Mouse (Mus musculus): ENCODE data around the gene Olfr1331. TPM values are rescaled to one million over a fixed set of nuclear protein-coding genes. Genes with fewer than 3 reads are reported as not detected.
"Not testable (repeated sequence)": the region's sequence is repeated elsewhere in the genome, so short reads cannot be mapped to it uniquely, and the experiment has no call there.

Gene Olfr1331
- polyA plus RNA-seq, 2 experiments: not detected

- no peak for TF ChIP-seq POLR2A (IDR thresholded peaks at IDR 0.05; ENCODE audit: borderline replicate concordance, extremely low read depth, insufficient read depth, insufficient read length)
- H3K9me3 ChIP-seq (ENCODE audit: control insufficient read depth, low read length): no peaks in the 10 kb centered on the region
- no peaks in the 10 kb centered on the region for H3K4me1 ChIP-seq (ENCODE audit: control insufficient read depth, insufficient read depth, low read length)
- H3K36me3 ChIP-seq (ENCODE audit: control insufficient read depth, insufficient read depth, low read length): no peaks in the 10 kb centered on the region
- H3K27me3 ChIP-seq (ENCODE audit: control insufficient read depth, insufficient read depth, low read length): no peaks in the 10 kb centered on the region
- DNase-seq (ENCODE audit: low spot score) (no peak), ATAC-seq (ENCODE audit: low FRiP score, low read depth) (no peak)
- WGBS: 79% methylated on average over 1 of the region's 1 CpGs
- no peak within 1 kb of the TSS for H3K27ac ChIP-seq (replicated peaks; ENCODE audit: low read depth, low read length)
- no peak within 1 kb of the TSS for H3K4me2 ChIP-seq (replicated peaks; ENCODE audit: low read depth, low read length, severe bottlenecking)
- H3K4me3 ChIP-seq (replicated peaks; ENCODE audit: low read length): no peak within 1 kb of the TSS
- H3K9ac ChIP-seq (ENCODE audit: low read depth, low read length, severe bottlenecking): no peak within 1 kb of the TSS
These were observed 23.8 kb downstream of the Olfr1331 start, which contains the start of gene Olfr1330 for GRCm38 (mm10) chr4:118888297-118888696. Gene Olfr1330 (plus strand): TSS chr4:118888597.

- H3K4me2 ChIP-seq (replicated peaks; ENCODE audit: low read depth, low read length, severe bottlenecking): no peak overlapping the region
- no peaks in the 10 kb centered on the region for H3K4me1 ChIP-seq (ENCODE audit: control insufficient read depth, insufficient read depth, low read length)
- H3K9me3 ChIP-seq (ENCODE audit: control insufficient read depth, low read length): no peaks in the 10 kb centered on the region
- no peaks in the 10 kb centered on the region for H3K36me3 ChIP-seq (ENCODE audit: control insufficient read depth, insufficient read depth, low read length)
- no peaks in the 10 kb centered on the region for H3K27me3 ChIP-seq (ENCODE audit: control insufficient read depth, insufficient read depth, low read length)
- no peak for TF ChIP-seq POLR2A (IDR thresholded peaks at IDR 0.05; ENCODE audit: borderline replicate concordance, extremely low read depth, insufficient read depth, insufficient read length)
- WGBS: 63% methylated on average over 2 of the region's 2 CpGs
- DNase-seq (ENCODE audit: low spot score) (peak; percentile 21), ATAC-seq (ENCODE audit: low FRiP score, low read depth) (no peak)
- no peak overlapping the region for H3K27ac ChIP-seq (replicated peaks; ENCODE audit: low read depth, low read length)
- no peak overlapping the region for H3K4me3 ChIP-seq (replicated peaks; ENCODE audit: low read length)
- H3K9ac ChIP-seq (ENCODE audit: low read depth, low read length, severe bottlenecking): no peak overlapping the region
These were observed 37.5 kb downstream of the Olfr1331 start for GRCm38 (mm10) chr4:118901981-118902380.

GRCm38 (mm10) chr4:118917365-118917764 lies 52.9 kb downstream of the Olfr1331 start, which contains the start of gene Olfr1329:
Gene Olfr1329 (minus strand): TSS chr4:118917465.
- H3K36me3 ChIP-seq (ENCODE audit: control insufficient read depth, insufficient read depth, low read length); H3K4me1 ChIP-seq (ENCODE audit: control insufficient read depth, insufficient read depth, low read length); H3K4me3 ChIP-seq (replicated peaks; ENCODE audit: low read length); H3K27ac ChIP-seq (replicated peaks; ENCODE audit: low read depth, low read length); H3K9me3 ChIP-seq (ENCODE audit: control insufficient read depth, low read length); ATAC-seq (ENCODE audit: low FRiP score, low read depth); DNase-seq (ENCODE audit: low spot score); H3K9ac ChIP-seq (ENCODE audit: low read depth, low read length, severe bottlenecking); H3K27me3 ChIP-seq (ENCODE audit: control insufficient read depth, insufficient read depth, low read length); H3K4me2 ChIP-seq (replicated peaks; ENCODE audit: low read depth, low read length, severe bottlenecking): not testable (repeated sequence)
- 51% methylated on average over 2 of the region's 2 CpGs for WGBS

Other genes with a start within 250 kb of the Olfr1331 start
- 0.08 and 0.18 TPM in 2 replicates for gene Cfap57, start 243.9 kb upstream of the Olfr1331 start, polyA plus RNA-seq (2012; rRNA removed)
- 0.25 and 0.65 TPM in 2 replicates for gene Cfap57, start 243.9 kb upstream of the Olfr1331 start, polyA plus RNA-seq (2014; fragmentation: Nextera tagmentation; extraction: Ambion mirVana)
- gene Ebna1bp2, start 243.8 kb upstream of the Olfr1331 start, polyA plus RNA-seq (2012; rRNA removed): 62.1 and 100 TPM in 2 replicates
- gene Ebna1bp2, start 243.8 kb upstream of the Olfr1331 start, polyA plus RNA-seq (2014; fragmentation: Nextera tagmentation; extraction: Ambion mirVana): 139 and 148 TPM in 2 replicates
- not detected in 2 replicates for gene Olfr62, start 205.7 kb upstream of the Olfr1331 start, polyA plus RNA-seq (2012; rRNA removed)
- gene Olfr62, start 205.7 kb upstream of the Olfr1331 start, polyA plus RNA-seq (2014; fragmentation: Nextera tagmentation; extraction: Ambion mirVana): not detected in 2 replicates
- gene Olfr1342, start 171.9 kb upstream of the Olfr1331 start, polyA plus RNA-seq (2012; rRNA removed): 0.36 and 0.38 TPM in 2 replicates
- gene Olfr1342, start 171.9 kb upstream of the Olfr1331 start, polyA plus RNA-seq (2014; fragmentation: Nextera tagmentation; extraction: Ambion mirVana): not detected in 2 replicates
- not detected in 2 replicates for gene Olfr1341, start 161.1 kb upstream of the Olfr1331 start, polyA plus RNA-seq (2012; rRNA removed)
- not detected in 2 replicates for gene Olfr1341, start 161.1 kb upstream of the Olfr1331 start, polyA plus RNA-seq (2014; fragmentation: Nextera tagmentation; extraction: Ambion mirVana)
- gene Olfr1340, start 144.5 kb upstream of the Olfr1331 start, polyA plus RNA-seq (2012; rRNA removed): not detected in 2 replicates
- not detected in 2 replicates for gene Olfr1340, start 144.5 kb upstream of the Olfr1331 start, polyA plus RNA-seq (2014; fragmentation: Nextera tagmentation; extraction: Ambion mirVana)
- not detected in 2 replicates for gene Olfr1339, start 132.5 kb upstream of the Olfr1331 start, polyA plus RNA-seq (2012; rRNA removed)
- not detected in 2 replicates for gene Olfr1339, start 132.5 kb upstream of the Olfr1331 start, polyA plus RNA-seq (2014; fragmentation: Nextera tagmentation; extraction: Ambion mirVana)
- gene Olfr1338, start 105.9 kb upstream of the Olfr1331 start, polyA plus RNA-seq (2012; rRNA removed): not detected in 2 replicates
- gene Olfr1338, start 105.9 kb upstream of the Olfr1331 start, polyA plus RNA-seq (2014; fragmentation: Nextera tagmentation; extraction: Ambion mirVana): not detected in 2 replicates
- not detected in 2 replicates for gene Olfr1337, start 82.1 kb upstream of the Olfr1331 start, polyA plus RNA-seq (2012; rRNA removed)
- not detected in 2 replicates for gene Olfr1337, start 82.1 kb upstream of the Olfr1331 start, polyA plus RNA-seq (2014; fragmentation: Nextera tagmentation; extraction: Ambion mirVana)
- not detected in 2 replicates for gene Olfr1335, start 54.7 kb upstream of the Olfr1331 start, polyA plus RNA-seq (2012; rRNA removed)
- gene Olfr1335, start 54.7 kb upstream of the Olfr1331 start, polyA plus RNA-seq (2014; fragmentation: Nextera tagmentation; extraction: Ambion mirVana): not detected in 2 replicates
- gene Olfr1333, start 28.4 kb upstream of the Olfr1331 start, polyA plus RNA-seq (2012; rRNA removed): not detected in 2 replicates
- not detected in 2 replicates for gene Olfr1333, start 28.4 kb upstream of the Olfr1331 start, polyA plus RNA-seq (2014; fragmentation: Nextera tagmentation; extraction: Ambion mirVana)
- gene Olfr1330, start 23.9 kb downstream of the Olfr1331 start, polyA plus RNA-seq (2012; rRNA removed): not detected in 2 replicates
- gene Olfr1330, start 23.9 kb downstream of the Olfr1331 start, polyA plus RNA-seq (2014; fragmentation: Nextera tagmentation; extraction: Ambion mirVana): 0.07 TPM in 1 of 2 replicates, not detected in the other
- not detected in 2 replicates for gene Olfr1329, start 52.8 kb downstream of the Olfr1331 start, polyA plus RNA-seq (2012; rRNA removed)
- gene Olfr1329, start 52.8 kb downstream of the Olfr1331 start, polyA plus RNA-seq (2014; fragmentation: Nextera tagmentation; extraction: Ambion mirVana): not detected in 2 replicates
- gene Olfr1328, start 74.0 kb downstream of the Olfr1331 start, polyA plus RNA-seq (2012; rRNA removed): not detected in 2 replicates
- gene Olfr1328, start 74.0 kb downstream of the Olfr1331 start, polyA plus RNA-seq (2014; fragmentation: Nextera tagmentation; extraction: Ambion mirVana): not detected in 2 replicates
- gene Lao1, start 96.9 kb downstream of the Olfr1331 start, polyA plus RNA-seq (2012; rRNA removed): not detected in 2 replicates
- not detected in 2 replicates for gene Lao1, start 96.9 kb downstream of the Olfr1331 start, polyA plus RNA-seq (2014; fragmentation: Nextera tagmentation; extraction: Ambion mirVana)
- 108 and 155 TPM in 2 replicates for gene Slc2a1, start 244.1 kb downstream of the Olfr1331 start, polyA plus RNA-seq (2012; rRNA removed)
- 134 and 141 TPM in 2 replicates for gene Slc2a1, start 244.1 kb downstream of the Olfr1331 start, polyA plus RNA-seq (2014; fragmentation: Nextera tagmentation; extraction: Ambion mirVana)